Mouse (Mus musculus): Measurements from ENCODE around the gene Pdcd11. TPM values are rescaled to one million over a fixed set of nuclear protein-coding genes. Genes with fewer than 3 reads are reported as not detected.

The Pdcd11 gene
- total RNA-seq (2021): 10 to 100 TPM; 15.4 to 15.5 TPM

GRCm38 (mm10) chr19:47090550-47091156 lies at the start of gene Pdcd11, which contains the start of gene Usmg5:
Pdcd11 (plus strand) TSS chr19:47090768.
Usmg5 (minus strand) TSS chr19:47090647.
- DNase-seq: peak; percentile 97

- no peak for DNase-seq
Observed at GRCm38 (mm10) chr19:47043608-47044007, 47.0 kb upstream of the Pdcd11 start.

GRCm38 (mm10) chr19:47046343-47046742 lies 44.2 kb upstream of the Pdcd11 start:
- DNase-seq: no peak

- no peak for DNase-seq
Observed at GRCm38 (mm10) chr19:47047236-47047833, 43.2 kb upstream of the Pdcd11 start.

- DNase-seq: no peak
Observed at GRCm38 (mm10) chr19:47049061-47049460, 41.5 kb upstream of the Pdcd11 start.

- no peak for DNase-seq
Observed at GRCm38 (mm10) chr19:47049840-47050239, 40.7 kb upstream of the Pdcd11 start.

- peak; percentile 70 for DNase-seq
Observed at GRCm38 (mm10) chr19:47050271-47051032, 40.1 kb upstream of the Pdcd11 start, which contains the start of gene Pcgf6. Pcgf6 (minus strand) TSS chr19:47050906.

- DNase-seq: no peak
Observed at GRCm38 (mm10) chr19:47052927-47053326, 37.6 kb upstream of the Pdcd11 start.

- DNase-seq: no peak
Observed at GRCm38 (mm10) chr19:47053471-47053870, 37.1 kb upstream of the Pdcd11 start.

GRCm38 (mm10) chr19:47057684-47058083 lies 32.9 kb upstream of the Pdcd11 start:
- no peak for DNase-seq

GRCm38 (mm10) chr19:47065860-47066259 lies 24.7 kb upstream of the Pdcd11 start:
- no peak for DNase-seq

GRCm38 (mm10) chr19:47067096-47067882 lies 23.3 kb upstream of the Pdcd11 start, which contains the start of gene Taf5:
Taf5 (plus strand) TSS chr19:47067746.
- DNase-seq: peak; percentile 98

- DNase-seq: peak; percentile 89
Observed at GRCm38 (mm10) chr19:47067924-47068611, 22.5 kb upstream of the Pdcd11 start.

GRCm38 (mm10) chr19:47088226-47088625 lies 2.3 kb upstream of the Pdcd11 start:
- peak; percentile 14 for DNase-seq

GRCm38 (mm10) chr19:47089718-47090525 lies 646 bp upstream of the Pdcd11 start:
- no peak for DNase-seq

GRCm38 (mm10) chr19:47101080-47101479 lies 10.5 kb downstream of the Pdcd11 start:
- DNase-seq: no peak

- DNase-seq: no peak
Observed at GRCm38 (mm10) chr19:47104641-47105271, 14.2 kb downstream of the Pdcd11 start.

GRCm38 (mm10) chr19:47118634-47119033 lies 28.1 kb downstream of the Pdcd11 start:
- DNase-seq: no peak

GRCm38 (mm10) chr19:47121054-47121453 lies 30.5 kb downstream of the Pdcd11 start:
- DNase-seq: no peak

- DNase-seq: peak; percentile 46
Observed at GRCm38 (mm10) chr19:47122802-47123201, 32.2 kb downstream of the Pdcd11 start.
